Mouse (Mus musculus) forebrain, embryonic 15.5 days (tissue): ENCODE data around the gene Lpo. TPM values are rescaled to one million over a fixed set of nuclear protein-coding genes. Genes with fewer than 3 reads are reported as not detected.

Source experiments
- ATAC-seq: fragments of 200-750 bp; cut with Nextera tagmentation; replicated peaks from 2 replicates; pipeline ENCODE4 v1.8.0; 2017; ENCODE audit warnings: mild to moderate bottlenecking, moderate TSS enrichment, moderate library complexity
- H3K27ac ChIP-seq: fragments of 300-500 bp; sonication (generic); replicated peaks from 2 replicates; pipeline ENCODE4 v1.5.1; 2015; ENCODE audit warnings: mild to moderate bottlenecking, inconsistent platforms
- H3K27me3 ChIP-seq: fragments of 300-500 bp; sonication (generic); 2 replicates; pipeline ENCODE4 v1.6.1; 2015; ENCODE audit warnings: inconsistent platforms
- H3K36me3 ChIP-seq: fragments of 300-500 bp; sonication (generic); 2 replicates; pipeline ENCODE4 v1.6.1; 2015; ENCODE audit warnings: mild to moderate bottlenecking, inconsistent platforms
- H3K4me1 ChIP-seq: fragments of 300-500 bp; sonication (generic); 2 replicates; pipeline ENCODE4 v1.6.1; 2015; ENCODE audit warnings: inconsistent platforms
- H3K4me2 ChIP-seq: fragments of 300-500 bp; sonication (generic); replicated peaks from 2 replicates; pipeline ENCODE4 v1.6.1; 2015; ENCODE audit warnings: mild to moderate bottlenecking, inconsistent platforms
- H3K4me3 ChIP-seq: fragments of 300-500 bp; sonication (generic); 2 replicates; pipeline ENCODE4 v1.5.1; 2015; ENCODE audit warnings: mild to moderate bottlenecking, inconsistent platforms
- H3K9ac ChIP-seq: fragments of 300-500 bp; sonication (generic); replicated peaks from 2 replicates; pipeline ENCODE4 v1.6.1; 2015; ENCODE audit warnings: mild to moderate bottlenecking, inconsistent platforms
- H3K9me3 ChIP-seq: fragments of 300-500 bp; sonication (generic); 2 replicates; pipeline ENCODE4 v1.6.1; 2016; ENCODE audit warnings: inconsistent platforms
- WGBS: fragments of 180-500 bp; shearing (Covaris S2); methylation state at CpG from one replicate; pipeline ENCODE4 v1.1.7; 2015; ENCODE audit warnings: mixed read lengths; 5-methylcytosine and 5-hydroxymethylcytosine counted together
- polyA plus RNA-seq: library from polyadenylated mRNA; unstranded; fragments of >200 nt; fragmentation: Nextera tagmentation; extraction: Ambion mirVana; gene quantifications from 2 replicates; pipeline ENCODE4 v1.2.1, GENCODE M21; 2015

Gene Lpo
- polyA plus RNA-seq, 1 experiment from 2014 or later, result 0.62 TPM

GRCm38 (mm10) chr11:87801711-87802275, 26.3 kb downstream of the Lpo start:
- Histone ChIP-seq H3K36me3 (no peaks in the 10 kb centered on the region), H3K9me3 (no peaks in the 10 kb centered on the region), H3K4me3 (no peak overlapping the region), H3K4me2 (no peak overlapping the region), H3K27me3 (no peaks in the 10 kb centered on the region), H3K9ac (no peak overlapping the region), H3K27ac (no peak overlapping the region), H3K4me1 (no peaks in the 10 kb centered on the region)
- ATAC-seq, result no peak
- WGBS, result 79% methylated on average over 22 of the region's 22 CpGs

DNA sequence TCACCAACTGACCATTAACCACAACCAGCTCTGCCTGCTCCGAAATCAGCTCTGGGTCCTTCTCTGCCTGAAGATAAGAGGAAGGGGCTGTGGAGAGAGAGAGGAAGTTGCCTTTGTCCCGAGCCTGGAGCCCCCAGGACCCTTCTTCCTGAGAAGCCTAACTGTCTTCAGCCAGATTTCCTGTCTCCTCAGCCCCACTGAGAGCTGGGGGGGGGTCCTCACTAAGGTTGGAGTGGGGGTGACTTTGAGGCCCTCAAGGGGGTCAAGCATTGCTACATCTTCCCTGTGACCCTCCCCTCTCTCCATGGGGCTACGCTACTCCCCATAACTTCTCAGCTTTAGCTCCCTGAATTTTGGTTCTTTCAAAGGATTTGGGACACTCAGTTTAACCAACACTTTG, 34.6 kb downstream of the Lpo start, which contains the start of gene Mpo:
Gene Mpo, plus strand, starts transcription at position 122 of the 400 bp plus-strand sequence.
- H3K36me3 ChIP-seq, result no peaks in the 10 kb centered on the region
- 62% methylated on average over 3 of the region's 3 CpGs for WGBS
- no peak for ATAC-seq
- H3K27ac ChIP-seq, result no peak within 1 kb of the TSS
- no peaks in the 10 kb centered on the region for H3K27me3 ChIP-seq
- no peak within 1 kb of the TSS for H3K9ac ChIP-seq
- no peaks in the 10 kb centered on the region for H3K9me3 ChIP-seq
- H3K4me3 ChIP-seq, result no peak within 1 kb of the TSS
- no peak within 1 kb of the TSS for H3K4me2 ChIP-seq
- H3K4me1 ChIP-seq, result no peaks in the 10 kb centered on the region

- H3K4me2 ChIP-seq, result no peak overlapping the region
- WGBS, result 90% methylated on average over 6 of the region's 6 CpGs
- H3K4me1 ChIP-seq, result no peaks in the 10 kb centered on the region
- no peaks in the 10 kb centered on the region for H3K9me3 ChIP-seq
- no peak overlapping the region for H3K4me3 ChIP-seq
- H3K27ac ChIP-seq, result no peak overlapping the region
- H3K9ac ChIP-seq, result no peak overlapping the region
- ATAC-seq, result no peak
- peaks cover 3% of the 10 kb centered on the region; the same call in 1 of the 2 replicates for H3K36me3 ChIP-seq
- no peaks in the 10 kb centered on the region for H3K27me3 ChIP-seq
Observed at GRCm38 (mm10) chr11:87790088-87790487, 38.0 kb downstream of the Lpo start.

GRCm38 (mm10) chr11:87780130-87780529, 48.0 kb downstream of the Lpo start:
- ATAC-seq, result no peak

DNA sequence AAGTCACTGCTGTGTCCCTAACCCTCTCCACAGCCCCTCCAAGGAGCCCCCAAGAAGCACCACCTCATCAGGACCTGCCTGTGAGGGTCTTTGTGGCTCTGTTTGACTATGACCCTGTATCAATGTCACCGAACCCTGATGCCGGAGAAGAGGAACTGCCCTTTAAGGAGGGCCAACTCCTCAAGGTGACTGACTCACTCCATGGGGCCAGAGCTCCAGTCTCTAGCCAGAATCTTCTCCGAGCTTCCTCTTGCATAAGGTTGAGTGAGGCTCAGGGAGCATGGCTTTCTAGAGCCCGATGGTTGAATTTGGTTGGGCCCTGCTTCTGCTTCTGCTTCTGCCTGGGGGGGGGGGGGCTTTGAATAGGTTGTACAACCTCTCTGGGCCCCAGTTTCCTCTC, 48.7 kb downstream of the Lpo start:
- Histone ChIP-seq H3K4me2 (no peak overlapping the region), H3K36me3 (peaks cover 13% of the 10 kb centered on the region), H3K27me3 (no peaks in the 10 kb centered on the region), H3K9ac (no peak overlapping the region), H3K4me1 (peaks cover 14% of the 10 kb centered on the region), H3K9me3 (no peaks in the 10 kb centered on the region), H3K27ac (no peak overlapping the region), H3K4me3 (no peak overlapping the region)
- ATAC-seq, result no peak
- 92% methylated on average over 4 of the region's 4 CpGs for WGBS

More at GRCm38 (mm10) chr11:87780130-87780529, 48.0 kb downstream of the Lpo start:
- Histone ChIP-seq H3K9ac (no peak overlapping the region), H3K9me3 (no peaks in the 10 kb centered on the region), H3K36me3 (peaks cover 16% of the 10 kb centered on the region), H3K4me2 (no peak overlapping the region), H3K27me3 (no peaks in the 10 kb centered on the region), H3K4me3 (no peak overlapping the region), H3K27ac (no peak overlapping the region), H3K4me1 (peaks cover 14% of the 10 kb centered on the region)
- 88% methylated on average over 8 of the region's 8 CpGs for WGBS

GRCm38 (mm10) chr11:87778915-87779314, 49.2 kb downstream of the Lpo start:
- peaks cover 14% of the 10 kb centered on the region for H3K4me1 ChIP-seq
- 40% methylated on average over 12 of the region's 12 CpGs for WGBS
- no peak for ATAC-seq
- no peak overlapping the region for H3K27ac ChIP-seq
- peak overlapping the region; percentile 51 for H3K4me2 ChIP-seq
- H3K4me3 ChIP-seq, result no peak overlapping the region
- no peaks in the 10 kb centered on the region for H3K27me3 ChIP-seq
- H3K9ac ChIP-seq, result no peak overlapping the region
- H3K9me3 ChIP-seq, result no peaks in the 10 kb centered on the region
- H3K36me3 ChIP-seq, result peaks cover 13% of the 10 kb centered on the region

- peak; percentile 81 for ATAC-seq
- WGBS, result 9% methylated on average over 31 of the region's 32 CpGs
- Histone ChIP-seq H3K9me3 (no peaks in the 10 kb centered on the region), H3K4me2 (peak overlapping the region; percentile 51), H3K27ac (no peak overlapping the region), H3K4me1 (peaks cover 14% of the 10 kb centered on the region), H3K4me3 (peak overlapping the region; percentile 28), H3K36me3 (peaks cover 16% of the 10 kb centered on the region), H3K27me3 (no peaks in the 10 kb centered on the region), H3K9ac (peak overlapping the region; percentile 46)
Observed at GRCm38 (mm10) chr11:87778100-87778765, 49.9 kb downstream of the Lpo start.

DNA sequence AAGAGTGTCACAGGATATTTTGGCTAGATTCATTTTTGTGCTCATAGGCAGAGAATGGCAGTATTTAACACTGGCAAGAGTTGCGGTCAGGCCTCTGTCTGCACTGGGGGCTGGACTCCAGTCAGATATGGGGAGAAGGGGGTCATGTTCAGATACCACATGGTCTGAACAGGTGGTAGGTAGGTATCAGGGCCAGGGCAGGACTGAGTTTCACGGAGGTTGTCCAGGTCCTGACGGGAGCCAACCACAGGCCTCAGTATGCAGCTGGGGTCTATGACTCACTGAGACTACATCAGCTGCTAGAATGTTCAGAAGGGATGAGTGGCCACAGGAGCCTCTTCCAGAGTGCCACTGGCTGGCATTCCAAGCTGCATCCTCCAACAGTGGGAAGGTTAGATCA, 55.7 kb downstream of the Lpo start:
- Histone ChIP-seq H3K4me1 (no peaks in the 10 kb centered on the region), H3K9ac (no peak overlapping the region), H3K4me3 (no peak overlapping the region), H3K4me2 (no peak overlapping the region), H3K27me3 (no peaks in the 10 kb centered on the region), H3K9me3 (no peaks in the 10 kb centered on the region), H3K36me3 (peaks cover 39% of the 10 kb centered on the region), H3K27ac (no peak overlapping the region)
- WGBS, result 95% methylated on average over 3 of the region's 3 CpGs
- ATAC-seq, result no peak

GRCm38 (mm10) chr11:87770989-87771388, 57.1 kb downstream of the Lpo start:
- Histone ChIP-seq H3K27ac (no peak overlapping the region), H3K27me3 (no peaks in the 10 kb centered on the region), H3K4me1 (no peaks in the 10 kb centered on the region), H3K4me3 (no peak overlapping the region), H3K9me3 (no peaks in the 10 kb centered on the region), H3K9ac (no peak overlapping the region), H3K36me3 (peaks cover 34% of the 10 kb centered on the region), H3K4me2 (no peak overlapping the region)
- WGBS, result 65% methylated on average over 3 of the region's 3 CpGs
- no peak for ATAC-seq

DNA sequence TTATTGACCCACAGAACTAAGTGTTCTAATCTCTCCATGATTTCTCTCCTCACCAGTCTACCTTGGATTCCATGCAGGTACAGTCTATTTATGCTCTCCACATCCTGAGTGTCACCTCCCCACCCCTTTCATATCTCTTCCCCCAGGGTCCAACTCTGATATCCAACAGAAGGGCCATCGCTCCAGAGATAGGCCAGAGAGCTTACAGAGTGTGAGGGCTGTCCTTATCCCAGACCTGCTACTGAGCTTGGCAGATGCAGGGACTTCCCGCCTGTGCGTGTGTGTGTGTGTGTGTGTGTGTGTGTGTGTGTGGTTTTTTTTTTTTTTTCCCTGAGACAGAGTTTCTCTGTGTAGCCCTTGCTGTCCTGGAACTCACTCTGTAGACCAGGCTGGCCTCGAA, 59.3 kb downstream of the Lpo start:
- Histone ChIP-seq H3K9me3 (no peaks in the 10 kb centered on the region), H3K9ac (no peak overlapping the region), H3K4me3 (no peak overlapping the region), H3K4me1 (peaks cover 16% of the 10 kb centered on the region), H3K4me2 (no peak overlapping the region), H3K27ac (no peak overlapping the region), H3K27me3 (no peaks in the 10 kb centered on the region), H3K36me3 (peaks cover 26% of the 10 kb centered on the region)
- ATAC-seq, result no peak
- 87% methylated on average over 4 of the region's 4 CpGs for WGBS

- H3K4me3 ChIP-seq, result peak overlapping the region; percentile 68
- H3K27ac ChIP-seq, result peak overlapping the region; percentile 61
- ATAC-seq, result peak; percentile 27
- peaks cover 54% of the 10 kb centered on the region for H3K4me1 ChIP-seq
- H3K9me3 ChIP-seq, result no peaks in the 10 kb centered on the region
- 0 out of 2 replicates have a peak, but pooled peaks cover 3% of the 10 kb centered on the region for H3K36me3 ChIP-seq
- WGBS, result under 1% methylated on average over 64 of the region's 65 CpGs
- H3K9ac ChIP-seq, result peak overlapping the region; percentile 82
- H3K27me3 ChIP-seq, result no peaks in the 10 kb centered on the region; the same call in 1 of the 2 replicates
- H3K4me2 ChIP-seq, result peak overlapping the region; percentile 95
Observed at GRCm38 (mm10) chr11:87763988-87764876, 63.9 kb downstream of the Lpo start.

GRCm38 (mm10) chr11:87763511-87763987, 64.5 kb downstream of the Lpo start:
- Histone ChIP-seq H3K27ac (peak overlapping the region; percentile 61), H3K27me3 (no peaks in the 10 kb centered on the region; the same call in 1 of the 2 replicates), H3K9ac (peak overlapping the region; percentile 82), H3K36me3 (0 out of 2 replicates have a peak, but pooled peaks cover 3% of the 10 kb centered on the region), H3K4me3 (peak overlapping the region; percentile 68), H3K4me2 (peak overlapping the region; percentile 95), H3K9me3 (no peaks in the 10 kb centered on the region), H3K4me1 (peaks cover 54% of the 10 kb centered on the region)
- WGBS, result under 1% methylated on average over 17 of the region's 17 CpGs
- ATAC-seq, result peak; percentile 9; the same call in 1 of the 2 replicates
